Mouse (Mus musculus) forebrain, embryonic 12.5 days (tissue): Measurements from ENCODE around the gene Ppfia3. TPM values are rescaled to one million over a fixed set of nuclear protein-coding genes. Genes with fewer than 3 reads are reported as not detected.
"Not testable (repeated sequence)": the region's sequence is repeated elsewhere in the genome, so short reads cannot be mapped to it uniquely, and the experiment has no call there.

ENCODE experiments used
- ATAC-seq: fragments of 200-750 bp; cut with Nextera tagmentation; 2 replicates; pipeline ENCODE4 v1.8.0; 2017; ENCODE audit warnings: moderate TSS enrichment; ENCODE audit not compliant: low FRiP score
- H3K27ac ChIP-seq: fragments of 300-500 bp; sonication (generic); 2 replicates; pipeline ENCODE4 v1.5.1; 2016; ENCODE audit warnings: mild to moderate bottlenecking
- H3K27me3 ChIP-seq: fragments of 300-500 bp; sonication (generic); 2 replicates; pipeline ENCODE4 v1.6.1; 2016; ENCODE audit warnings: mild to moderate bottlenecking
- H3K36me3 ChIP-seq: fragments of 300-500 bp; sonication (generic); replicated peaks from 2 replicates; pipeline ENCODE4 v1.6.1; 2016; ENCODE audit warnings: mild to moderate bottlenecking
- H3K4me1 ChIP-seq: fragments of 300-500 bp; sonication (generic); 2 replicates; pipeline ENCODE4 v1.6.1; 2016
- H3K4me2 ChIP-seq: fragments of 300-500 bp; sonication (generic); 2 replicates; pipeline ENCODE4 v1.6.1; 2016; ENCODE audit warnings: mild to moderate bottlenecking, moderate library complexity
- H3K4me3 ChIP-seq: fragments of 300-500 bp; sonication (generic); replicated peaks from 2 replicates; pipeline ENCODE4 v1.5.1; 2016; ENCODE audit warnings: mild to moderate bottlenecking
- H3K9ac ChIP-seq: fragments of 300-500 bp; sonication (generic); 2 replicates; pipeline ENCODE4 v1.6.1; 2016; ENCODE audit warnings: mild to moderate bottlenecking
- H3K9me3 ChIP-seq: fragments of 300-500 bp; sonication (generic); 2 replicates; pipeline ENCODE4 v1.6.1; 2016
- WGBS: fragments of 180-500 bp; shearing (Covaris S2); methylation state at CpG from one replicate; pipeline ENCODE4 v1.1.7; 2016; 5-methylcytosine and 5-hydroxymethylcytosine counted together
- polyA plus RNA-seq: library from polyadenylated mRNA; unstranded; fragments of >200 nt; fragmentation: Nextera tagmentation; extraction: Ambion mirVana; gene quantifications from 2 replicates; pipeline ENCODE4 v1.2.1, GENCODE M21; 2016

Gene Ppfia3
- polyA plus RNA-seq, 1 experiment from 2014 or later = 12.6 TPM

DNA sequence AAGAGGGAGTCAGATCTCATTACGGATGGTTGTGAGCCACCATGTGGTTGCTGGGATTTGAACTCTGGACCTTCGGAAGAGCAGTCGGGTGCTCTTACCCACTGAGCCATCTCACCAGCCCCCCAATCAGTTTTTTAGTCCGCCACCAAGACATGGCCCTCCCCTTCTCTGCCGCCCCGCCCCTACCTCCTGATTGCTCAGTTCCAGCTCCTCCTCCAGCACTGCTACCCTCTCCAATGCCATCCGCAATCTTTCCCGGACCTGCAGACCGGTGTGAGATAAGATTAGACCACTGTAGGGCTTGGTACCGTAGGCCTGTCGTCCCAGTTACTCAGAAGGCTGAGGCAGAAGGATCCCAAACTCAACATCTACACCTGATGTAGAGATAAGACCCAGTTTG lies 7.7 kb downstream of the Ppfia3 start:
- Histone ChIP-seq H3K4me1 (peaks cover 14% of the 10 kb centered on the region), H3K36me3 (peaks cover 40% of the 10 kb centered on the region), H3K27me3 (peaks cover 39% of the 10 kb centered on the region)
- H3K27ac ChIP-seq, H3K9me3 ChIP-seq, ATAC-seq, H3K4me3 ChIP-seq, H3K4me2 ChIP-seq, H3K9ac ChIP-seq: not testable (repeated sequence)
- 68% methylated on average over 6 of the region's 11 CpGs for WGBS

DNA sequence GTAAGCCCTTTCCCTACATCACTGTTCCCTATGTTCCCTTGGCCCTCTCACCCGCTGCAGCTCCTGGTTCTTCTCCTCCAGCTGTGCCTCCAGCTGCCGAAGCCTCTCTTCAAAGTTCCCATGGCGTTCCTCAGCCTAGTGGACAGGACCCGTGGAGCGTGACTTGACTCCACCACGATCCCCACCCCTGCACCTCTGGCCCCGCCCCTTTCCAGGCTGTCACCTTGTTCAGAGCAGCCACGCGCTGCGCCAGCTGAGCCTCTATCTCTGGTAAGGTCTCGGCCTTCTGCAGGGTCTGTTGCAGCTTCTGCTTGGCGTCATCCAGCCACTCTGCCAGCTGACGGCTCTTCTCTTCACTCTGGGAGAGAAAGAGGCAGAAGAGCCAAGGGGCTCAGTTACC lies 10.7 kb downstream of the Ppfia3 start:
- Histone ChIP-seq H3K9me3 (no peaks in the 10 kb centered on the region), H3K4me2 (no peak overlapping the region), H3K36me3 (peaks cover 63% of the 10 kb centered on the region), H3K27ac (no peak overlapping the region), H3K4me1 (no peaks in the 10 kb centered on the region), H3K27me3 (peaks cover 13% of the 10 kb centered on the region; the same call in 1 of the 2 replicates), H3K9ac (no peak overlapping the region), H3K4me3 (no peak overlapping the region)
- ATAC-seq = no peak
- 68% methylated on average over 13 of the region's 13 CpGs for WGBS

- no peak overlapping the region for H3K27ac ChIP-seq
- H3K4me1 ChIP-seq = no peaks in the 10 kb centered on the region
- H3K27me3 ChIP-seq = peaks cover 7% of the 10 kb centered on the region; the same call in 1 of the 2 replicates
- H3K4me2 ChIP-seq = no peak overlapping the region
- peaks cover 66% of the 10 kb centered on the region for H3K36me3 ChIP-seq
- no peaks in the 10 kb centered on the region for H3K9me3 ChIP-seq
- WGBS = 80% methylated on average over 15 of the region's 15 CpGs
- no peak overlapping the region for H3K4me3 ChIP-seq
- no peak for ATAC-seq
- no peak overlapping the region for H3K9ac ChIP-seq
Observed at GRCm38 (mm10) chr7:45355318-45356020, 11.3 kb downstream of the Ppfia3 start.

DNA sequence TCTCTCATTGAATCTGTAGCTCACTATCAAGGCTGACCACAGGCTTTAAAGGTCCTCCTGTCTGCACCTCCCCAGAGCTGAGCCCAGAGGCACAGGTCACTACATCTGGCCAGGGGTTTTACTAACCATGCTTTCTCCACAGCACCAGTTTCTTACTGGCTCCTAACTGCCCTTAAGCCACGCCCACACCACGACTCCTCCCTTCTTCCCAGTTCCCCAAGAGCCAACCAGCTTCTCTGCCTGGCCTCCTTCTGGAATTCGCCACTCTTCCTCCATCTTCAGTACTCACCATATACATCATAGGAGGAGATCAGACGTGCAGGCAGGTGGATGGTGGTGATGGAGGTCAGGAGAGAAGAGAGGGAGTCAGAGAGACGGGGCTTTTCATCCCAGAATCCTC lies 13.8 kb downstream of the Ppfia3 start:
- Histone ChIP-seq H3K27ac (no peak overlapping the region), H3K9ac (no peak overlapping the region), H3K9me3 (no peaks in the 10 kb centered on the region), H3K4me1 (no peaks in the 10 kb centered on the region), H3K27me3 (no peaks in the 10 kb centered on the region; the same call in 1 of the 2 replicates), H3K4me3 (no peak overlapping the region), H3K36me3 (peaks cover 76% of the 10 kb centered on the region), H3K4me2 (no peak overlapping the region)
- 19% methylated on average over 5 of the region's 5 CpGs for WGBS
- no peak for ATAC-seq

DNA sequence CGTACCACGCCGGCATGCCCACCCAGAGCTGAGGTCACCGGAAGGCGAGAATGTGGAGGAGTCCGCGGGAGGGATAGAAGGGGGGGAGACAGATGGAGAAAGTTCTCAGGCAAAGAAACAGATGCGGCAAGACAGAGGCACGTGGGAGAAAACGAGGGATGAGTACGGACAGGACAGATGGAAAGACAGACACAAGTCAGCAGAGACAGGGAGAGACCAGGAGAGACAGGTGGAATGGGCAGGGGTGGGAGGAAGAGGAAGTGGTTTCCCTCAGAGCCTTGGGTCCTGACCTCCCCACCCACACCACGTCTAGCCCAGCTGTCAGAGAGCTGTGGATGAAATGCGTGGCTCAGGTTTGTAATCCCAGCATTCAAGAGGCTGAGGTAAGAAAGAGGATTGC lies 19.9 kb downstream of the Ppfia3 start:
- 79% methylated on average over 13 of the region's 13 CpGs for WGBS
- no peak for ATAC-seq
- Histone ChIP-seq H3K4me2 (no peak overlapping the region), H3K27me3 (0 out of 2 replicates have a peak, but pooled peaks cover 8% of the 10 kb centered on the region), H3K4me1 (no peaks in the 10 kb centered on the region), H3K9ac (no peak overlapping the region), H3K9me3 (no peaks in the 10 kb centered on the region), H3K4me3 (no peak overlapping the region), H3K36me3 (peaks cover 47% of the 10 kb centered on the region), H3K27ac (no peak overlapping the region)

GRCm38 (mm10) chr7:45343543-45343942 lies 23.3 kb downstream of the Ppfia3 start:
- H3K27ac ChIP-seq = no peak overlapping the region
- peaks cover 20% of the 10 kb centered on the region; the same call in 1 of the 2 replicates for H3K27me3 ChIP-seq
- H3K9ac ChIP-seq = no peak overlapping the region
- peaks cover 24% of the 10 kb centered on the region for H3K36me3 ChIP-seq
- peaks cover 31% of the 10 kb centered on the region for H3K4me1 ChIP-seq
- no peak overlapping the region for H3K4me3 ChIP-seq
- H3K4me2 ChIP-seq = no peak overlapping the region
- no peaks in the 10 kb centered on the region for H3K9me3 ChIP-seq
- ATAC-seq = no peak
- 36% methylated on average over 13 of the region's 13 CpGs for WGBS

GRCm38 (mm10) chr7:45342081-45342480 lies 24.7 kb downstream of the Ppfia3 start:
- 92% methylated on average over 11 of the region's 11 CpGs for WGBS
- Histone ChIP-seq H3K4me3 (no peak overlapping the region), H3K4me2 (no peak overlapping the region), H3K9ac (no peak overlapping the region), H3K27ac (no peak overlapping the region), H3K4me1 (peaks cover 40% of the 10 kb centered on the region), H3K27me3 (peaks cover 32% of the 10 kb centered on the region), H3K36me3 (peaks cover 12% of the 10 kb centered on the region), H3K9me3 (no peaks in the 10 kb centered on the region)
- no peak for ATAC-seq

DNA sequence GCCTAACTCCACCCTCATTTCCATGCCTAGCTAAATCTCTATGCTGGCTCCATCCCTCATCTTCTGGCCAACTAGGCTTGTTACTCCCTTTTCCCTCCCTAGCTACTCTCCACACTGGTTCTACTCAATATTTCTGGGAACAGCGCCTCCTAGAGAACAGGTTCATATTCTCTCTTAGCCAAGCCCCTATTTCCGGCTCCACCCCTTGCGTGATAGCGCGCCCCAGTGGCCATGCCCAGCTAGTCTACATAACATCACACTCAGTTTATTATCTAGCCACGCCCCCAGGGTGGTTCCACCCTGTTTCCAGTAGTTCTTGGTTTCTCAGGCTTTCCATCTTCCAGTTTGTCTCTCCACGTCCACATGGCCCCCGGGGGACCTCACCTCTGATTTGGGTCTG lies 25.5 kb downstream of the Ppfia3 start:
- Histone ChIP-seq H3K4me3 (no peak overlapping the region), H3K9ac (no peak overlapping the region), H3K27ac (no peak overlapping the region), H3K4me2 (peak overlapping the region; percentile 85), H3K27me3 (peaks cover 40% of the 10 kb centered on the region), H3K4me1 (peaks cover 40% of the 10 kb centered on the region), H3K9me3 (no peaks in the 10 kb centered on the region), H3K36me3 (peaks cover 6% of the 10 kb centered on the region)
- no peak for ATAC-seq
- 6% methylated on average over 8 of the region's 8 CpGs for WGBS

GRCm38 (mm10) chr7:45340669-45341068 lies 26.1 kb downstream of the Ppfia3 start:
- H3K27ac ChIP-seq = 0 out of 2 replicates have a peak overlapping the region, but pooled peaks have one; percentile 42
- ATAC-seq = no peak
- peak overlapping the region; percentile 85 for H3K4me2 ChIP-seq
- peak overlapping the region; percentile 50 for H3K4me3 ChIP-seq
- peaks cover under 1% of the 10 kb centered on the region; the same call in 1 of the 2 replicates for H3K36me3 ChIP-seq
- peaks cover 40% of the 10 kb centered on the region for H3K4me1 ChIP-seq
- H3K9ac ChIP-seq = peak overlapping the region; percentile 71
- no peaks in the 10 kb centered on the region for H3K9me3 ChIP-seq
- H3K27me3 ChIP-seq = peaks cover 43% of the 10 kb centered on the region
- 1% methylated on average over 11 of the region's 11 CpGs for WGBS

GRCm38 (mm10) chr7:45340066-45340442 lies 26.8 kb downstream of the Ppfia3 start:
- Histone ChIP-seq H3K4me3 (peak overlapping the region; percentile 50), H3K4me2 (peak overlapping the region; percentile 85), H3K9me3 (no peaks in the 10 kb centered on the region), H3K27ac (peak overlapping the region; percentile 50; the same call in 1 of the 2 replicates), H3K27me3 (peaks cover 43% of the 10 kb centered on the region), H3K9ac (peak overlapping the region; percentile 71), H3K36me3 (no peaks in the 10 kb centered on the region; the same call in 1 of the 2 replicates), H3K4me1 (peaks cover 40% of the 10 kb centered on the region)
- no peak for ATAC-seq
- 1% methylated on average over 11 of the region's 11 CpGs for WGBS

- peak overlapping the region; percentile 60 for H3K27ac ChIP-seq
Observed at GRCm38 (mm10) chr7:45339410-45340065, 27.3 kb downstream of the Ppfia3 start.

DNA sequence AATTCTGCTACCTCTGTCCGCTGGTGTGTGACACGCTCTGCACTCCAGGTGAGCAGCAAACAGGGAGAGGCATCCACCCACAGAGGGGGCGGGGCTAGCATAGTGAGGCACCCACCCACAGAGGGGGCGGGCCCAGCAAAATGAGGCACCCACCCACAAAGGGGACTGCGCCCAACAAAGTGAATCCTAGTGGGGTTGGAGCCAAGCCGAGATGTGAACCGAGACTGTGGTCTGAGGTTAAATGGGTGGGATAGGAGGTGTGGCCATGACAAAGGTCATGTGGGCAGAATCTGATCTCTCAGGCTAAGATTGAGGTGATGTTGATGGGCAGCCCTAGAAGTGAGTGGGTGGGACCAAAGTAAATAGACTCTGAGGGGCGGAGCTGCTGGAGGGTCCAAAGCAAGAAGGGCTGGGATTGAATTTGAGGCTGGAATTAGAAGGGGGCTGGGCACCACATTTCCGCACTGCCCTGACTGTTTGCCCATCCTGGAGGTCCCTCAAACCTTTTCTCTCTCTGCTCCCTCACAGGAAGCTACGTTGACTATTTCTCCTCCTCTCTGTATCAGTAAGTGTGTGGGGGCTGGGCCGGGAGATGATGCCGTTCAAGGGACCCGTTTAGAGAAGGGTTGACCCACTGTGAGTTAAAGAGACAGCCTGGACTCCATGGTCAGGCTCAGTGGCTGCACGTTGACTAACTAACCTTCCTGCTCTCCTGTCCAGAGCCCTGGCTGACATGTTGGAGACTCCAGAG lies 28.5 kb downstream of the Ppfia3 start:
- ATAC-seq = peak; percentile 8; the same call in 1 of the 2 replicates
- Histone ChIP-seq H3K27me3 (peaks cover 54% of the 10 kb centered on the region), H3K9me3 (no peaks in the 10 kb centered on the region), H3K4me3 (peak overlapping the region; percentile 50; the same call in 1 of the 2 replicates), H3K4me2 (peak overlapping the region; percentile 85), H3K36me3 (no peaks in the 10 kb centered on the region), H3K27ac (no peak overlapping the region), H3K4me1 (peaks cover 56% of the 10 kb centered on the region), H3K9ac (no peak overlapping the region)
- 3% methylated on average over 14 of the region's 14 CpGs for WGBS

More at GRCm38 (mm10) chr7:45339410-45340065, 27.3 kb downstream of the Ppfia3 start:
- under 1% methylated on average over 39 of the region's 39 CpGs for WGBS
- ATAC-seq = peak; percentile 84
- Histone ChIP-seq H3K4me2 (peak overlapping the region; percentile 85), H3K4me3 (peak overlapping the region; percentile 50), H3K36me3 (no peaks in the 10 kb centered on the region), H3K9ac (peak overlapping the region; percentile 71), H3K9me3 (no peaks in the 10 kb centered on the region), H3K4me1 (peaks cover 45% of the 10 kb centered on the region), H3K27me3 (peaks cover 49% of the 10 kb centered on the region)
